Mouse (Mus musculus) embryo, embryonic 11 days (tissue): ENCODE measurements around the gene Sox5.
A peak's percentile ranks its signal among the peaks of the same experiment; 100 is the strongest.
"Not testable (repeated sequence)": the region's sequence is repeated elsewhere in the genome, so short reads cannot be mapped to it uniquely, and the experiment has no call there.

ENCODE experiments used
- DNase-seq: peaks from one replicate; pipeline ENCODE4 v3.0.0-alpha.2; 2015

Sox5 gene

DNA sequence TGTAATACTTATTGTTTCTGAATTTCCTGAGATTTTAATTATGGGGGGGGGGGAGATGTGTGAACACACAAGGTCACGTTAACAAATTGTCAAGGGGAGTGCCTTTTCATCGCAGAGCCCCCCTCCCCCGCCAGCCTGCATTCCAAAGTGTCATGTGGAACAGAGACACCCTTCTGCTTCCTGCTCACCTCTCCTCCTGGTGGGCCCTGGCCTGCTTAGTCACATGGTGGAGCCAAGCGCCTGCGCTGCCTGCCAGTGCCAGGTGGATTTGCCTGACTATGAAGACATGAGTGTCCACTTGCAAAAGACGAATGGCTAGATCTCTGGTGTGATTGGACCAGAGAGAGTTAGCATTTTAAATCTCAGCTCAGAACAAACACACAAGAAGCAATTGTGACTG lies 462.1 kb downstream of the Sox5 start:
- no peak for DNase-seq

DNA sequence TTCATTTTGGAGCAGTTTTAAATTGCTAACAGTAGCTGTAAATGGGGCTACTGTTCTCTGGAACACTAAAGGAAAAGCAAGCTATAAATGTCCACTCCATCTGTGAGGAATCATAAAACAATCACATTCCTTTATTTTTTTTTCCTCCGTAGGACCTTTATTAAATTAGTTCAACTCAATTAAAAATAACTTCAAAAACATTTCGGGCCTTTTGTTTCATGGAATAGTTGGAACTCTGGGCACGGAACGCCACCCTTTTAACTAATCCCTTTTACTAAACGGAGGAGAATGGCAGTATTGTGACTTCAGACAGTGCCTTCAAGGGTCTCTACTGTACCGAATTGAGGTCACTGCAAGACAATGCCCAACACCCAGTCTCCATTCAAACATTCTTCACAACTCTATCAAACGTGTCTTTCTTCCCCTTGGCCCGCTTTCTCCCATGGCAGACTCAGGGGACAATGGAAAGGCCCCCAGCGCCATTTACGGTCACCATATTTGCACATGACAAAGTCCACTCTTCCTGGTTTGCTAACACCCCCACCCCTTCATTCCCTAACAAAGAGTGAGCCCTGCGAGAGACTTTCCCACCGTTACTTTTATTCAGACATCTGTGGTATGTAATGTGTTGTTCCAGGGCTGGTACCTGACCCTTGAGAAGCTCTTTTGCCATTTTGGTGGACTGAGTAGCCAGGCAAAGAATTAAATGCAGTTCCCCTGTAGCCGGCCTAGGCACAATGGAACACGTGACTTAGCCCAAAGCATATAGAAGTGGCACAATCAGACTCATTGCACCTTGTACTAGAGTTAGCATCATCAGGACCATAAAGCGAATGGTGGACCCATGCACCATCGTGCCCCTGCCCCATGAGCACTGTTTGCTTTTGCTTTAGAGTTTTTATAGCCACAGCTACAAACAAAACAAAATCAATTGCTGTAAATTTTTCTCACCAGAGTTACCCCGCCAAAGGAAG lies 468.7 kb downstream of the Sox5 start:
- DNase-seq = peak; percentile 57

DNA sequence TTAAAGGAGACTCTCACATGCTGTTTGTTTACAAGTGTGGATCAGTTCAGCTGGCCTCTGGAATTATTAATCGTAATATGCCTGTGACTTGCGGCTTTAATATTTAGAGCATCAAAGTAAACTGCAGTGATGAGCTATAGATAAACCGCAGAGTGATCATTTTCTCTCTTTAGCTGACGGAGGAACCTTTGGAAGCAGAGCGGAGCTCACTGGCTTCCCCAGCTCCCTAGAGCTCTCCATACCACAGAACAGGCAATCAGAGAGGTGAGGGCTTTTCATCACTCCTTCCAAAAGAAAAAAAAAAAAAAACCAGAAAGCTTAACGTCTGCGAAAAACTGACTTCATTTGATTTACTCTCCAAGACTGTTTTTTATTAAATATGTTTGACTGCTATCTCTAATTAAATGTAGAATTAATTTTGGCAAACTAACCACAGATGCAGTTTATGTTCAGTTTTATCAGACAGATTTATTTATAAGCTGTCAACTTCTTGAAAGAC lies 469.4 kb downstream of the Sox5 start:
- DNase-seq = peak; percentile 16

DNA sequence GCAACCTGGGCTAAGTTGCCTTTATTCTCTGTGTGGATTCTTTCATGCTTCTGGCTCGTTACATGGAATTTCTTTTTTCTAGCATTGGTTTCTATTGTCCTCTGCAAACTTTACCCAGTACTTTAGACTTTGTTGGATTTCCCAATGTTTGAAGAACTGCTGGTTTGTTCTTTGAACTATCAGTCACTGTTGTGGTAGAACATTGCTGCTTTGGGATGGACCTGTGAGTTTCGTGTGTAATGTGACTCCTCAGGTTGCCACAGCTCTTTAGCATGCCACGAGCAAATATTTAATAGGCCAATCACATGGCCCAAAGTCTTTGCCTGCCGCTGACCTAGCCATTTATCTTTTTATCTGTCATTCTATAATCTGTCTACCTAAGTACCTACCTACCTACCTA lies 470.0 kb downstream of the Sox5 start:
- no peak for DNase-seq

DNA sequence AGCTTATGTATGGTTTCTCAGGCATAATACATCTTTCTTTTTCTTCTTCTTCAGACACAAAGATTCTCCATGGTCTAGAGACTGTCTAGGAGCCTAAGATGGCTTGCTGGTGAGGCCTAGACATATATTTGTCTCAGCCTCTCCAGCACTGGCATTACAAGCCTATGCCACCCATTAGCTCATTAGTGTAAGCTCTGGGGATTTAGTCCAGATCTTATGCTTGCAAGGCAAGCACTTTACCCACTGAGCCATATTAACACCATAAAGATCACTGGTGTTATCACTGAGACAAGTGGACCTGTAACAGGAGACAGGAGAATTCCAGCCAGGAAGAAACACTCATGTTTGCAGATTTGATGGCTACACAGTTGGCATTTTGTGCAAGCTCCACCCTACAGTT lies 472.6 kb downstream of the Sox5 start:
- no peak for DNase-seq

DNA sequence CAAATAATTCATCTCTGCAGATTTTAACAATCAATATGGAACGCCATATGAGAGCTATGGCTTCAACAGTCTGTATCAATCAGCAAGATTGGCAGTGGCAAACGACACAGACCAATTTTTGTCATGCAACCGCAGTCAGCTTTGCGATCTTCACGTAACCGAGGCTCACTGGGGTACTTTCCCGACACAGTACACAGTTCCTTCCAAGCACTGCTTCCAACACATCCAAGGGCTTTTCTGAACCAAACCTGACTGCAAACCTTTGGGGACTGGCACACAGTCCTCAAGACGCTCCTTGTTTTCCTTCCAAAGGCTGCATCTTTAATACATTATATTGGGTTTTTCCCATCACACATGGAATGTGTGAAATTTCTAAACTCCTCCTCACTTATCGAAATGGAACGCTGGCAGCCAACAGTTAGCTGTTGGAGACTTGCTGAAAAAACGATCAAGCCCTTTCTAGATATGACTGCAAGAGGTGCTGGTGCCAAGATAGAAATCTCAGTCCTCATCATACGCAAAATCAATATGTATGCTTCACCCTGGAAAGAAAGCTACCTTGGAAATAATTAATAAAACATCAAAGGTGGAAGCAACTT lies 474.1 kb downstream of the Sox5 start:
- no peak for DNase-seq

DNA sequence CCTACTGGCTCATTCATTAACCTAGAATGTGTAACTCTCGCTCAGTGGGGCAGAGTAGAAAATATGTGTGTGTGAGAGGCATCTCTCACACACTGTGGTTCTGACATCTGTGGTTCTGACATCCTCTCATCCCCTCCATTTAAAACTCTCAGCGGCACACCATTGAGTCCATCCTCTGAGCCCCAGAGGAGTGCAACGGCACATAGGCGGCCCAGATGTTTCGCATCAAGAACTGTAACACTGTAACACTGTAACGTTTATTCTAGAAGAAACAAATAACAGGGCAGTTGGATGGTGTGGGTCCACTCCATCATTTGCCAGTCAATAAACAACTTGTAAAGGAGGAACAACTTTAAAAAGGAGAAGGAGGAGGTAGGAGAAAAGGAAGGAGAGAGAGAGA lies 479.0 kb downstream of the Sox5 start:
- DNase-seq = no peak

DNA sequence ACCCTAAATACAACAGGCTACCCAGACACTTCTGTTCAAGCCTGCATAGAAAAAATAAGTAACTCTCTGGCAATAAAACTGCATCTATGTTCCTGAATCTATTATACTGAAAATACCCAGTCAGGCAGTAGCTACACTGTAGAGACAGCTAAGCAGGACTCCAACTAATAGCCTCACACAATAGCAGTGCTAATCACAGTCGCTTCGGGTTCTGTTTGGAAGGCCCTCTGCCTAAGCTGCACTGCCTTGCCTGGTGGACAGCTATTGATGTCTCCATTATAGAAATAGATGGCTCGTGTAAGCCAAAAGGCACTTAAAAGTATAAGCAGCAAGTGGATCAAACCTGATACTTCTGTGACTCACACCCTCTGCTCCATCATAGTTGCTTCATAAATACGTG lies 480.7 kb downstream of the Sox5 start:
- DNase-seq = no peak

DNA sequence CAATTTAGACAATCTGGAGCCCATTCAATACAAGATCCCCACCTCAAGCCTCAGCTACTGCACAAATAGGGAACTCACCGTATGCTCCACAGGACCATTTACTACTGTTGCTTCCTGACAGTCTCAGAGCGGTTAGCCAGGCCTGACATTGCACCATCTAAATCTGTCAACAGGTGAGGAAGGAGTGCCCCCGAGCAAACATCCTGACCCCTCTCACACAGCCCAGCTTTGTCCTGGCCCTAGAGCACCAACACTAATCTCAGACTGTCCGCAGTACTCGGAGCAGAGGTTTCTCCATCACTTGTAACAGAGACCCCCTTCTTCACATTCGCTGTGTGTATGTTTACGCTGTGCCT lies 482.3 kb downstream of the Sox5 start:
- peak; percentile 34 for DNase-seq

DNA sequence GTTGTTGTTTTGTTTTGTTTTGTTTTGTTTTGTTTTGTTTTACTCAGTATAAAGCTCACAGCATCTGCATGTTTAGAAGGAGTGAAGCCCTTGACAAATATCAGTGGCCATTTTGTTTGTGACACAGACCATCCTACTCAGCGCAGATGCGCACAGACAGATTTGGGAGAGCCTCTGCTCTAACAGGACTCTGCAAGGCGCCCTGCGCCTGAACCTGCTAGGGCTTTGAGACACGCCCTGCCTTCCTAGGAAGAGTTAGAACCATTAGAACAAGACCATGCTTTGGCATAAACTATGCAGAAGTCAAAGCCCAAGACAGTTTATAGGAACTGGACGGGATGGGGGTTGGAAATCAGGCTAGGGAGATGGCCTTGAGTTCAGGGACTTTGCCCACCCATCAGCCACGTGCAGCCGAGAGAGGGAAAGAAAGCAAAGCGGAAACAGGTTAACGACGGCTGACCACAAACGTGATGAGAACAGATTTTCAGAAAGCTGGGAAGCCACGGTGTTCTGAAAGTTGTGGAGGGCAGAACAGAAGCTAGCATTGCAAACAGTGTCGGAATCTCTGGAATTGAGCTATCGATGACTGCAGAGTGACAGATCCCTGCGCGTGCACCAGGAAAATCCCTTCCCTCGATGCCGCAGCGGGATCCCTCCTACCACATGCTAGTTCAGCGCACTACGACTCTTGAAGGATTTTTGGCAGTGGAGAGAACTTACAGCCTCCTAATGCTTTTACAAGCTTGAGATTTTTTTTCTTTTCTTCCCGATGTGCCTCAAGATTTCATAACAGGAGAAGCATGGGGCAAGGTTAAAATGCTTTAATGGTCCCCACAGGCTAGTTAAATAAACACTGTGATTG lies 482.9 kb downstream of the Sox5 start:
- peak; percentile 35 for DNase-seq

DNA sequence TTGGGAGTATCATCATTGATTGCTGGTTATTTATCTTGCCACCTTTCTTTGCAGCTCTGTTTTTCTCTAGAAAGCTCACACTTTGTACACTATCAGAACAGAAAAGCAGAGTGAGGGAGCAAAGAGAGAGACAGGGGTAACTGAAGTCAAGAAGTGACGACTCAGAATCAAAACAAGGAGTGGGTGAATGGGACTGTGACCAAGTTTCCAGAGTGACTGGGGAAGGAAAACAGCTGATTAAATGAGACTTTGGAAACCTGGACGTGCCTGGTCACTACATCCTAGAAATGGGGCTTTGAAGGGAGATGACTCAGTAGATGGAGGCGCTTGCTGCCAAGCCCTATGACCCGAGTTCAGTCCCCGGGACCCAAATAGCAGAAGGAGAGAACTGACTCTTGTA lies 483.9 kb downstream of the Sox5 start:
- DNase-seq = no peak

DNA sequence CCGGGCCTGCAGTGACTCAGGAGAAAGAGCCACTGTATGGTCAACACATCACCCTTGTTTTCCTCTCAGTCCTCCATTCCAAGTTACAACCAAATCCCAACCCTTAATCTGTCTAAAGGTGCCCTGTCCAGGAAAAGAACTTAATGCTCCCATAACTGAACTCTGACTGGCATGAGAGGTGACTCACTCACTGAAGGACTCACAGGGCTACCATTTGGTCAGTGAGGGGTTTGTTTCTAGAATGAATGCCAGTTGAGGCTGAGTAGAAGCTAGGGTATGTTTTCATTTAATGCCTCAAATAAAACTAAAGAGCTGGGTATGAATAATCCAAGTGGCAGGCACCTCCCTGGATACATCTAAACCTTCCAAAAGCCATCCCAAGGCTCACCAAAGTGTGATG lies 484.6 kb downstream of the Sox5 start:
- no peak for DNase-seq

DNA sequence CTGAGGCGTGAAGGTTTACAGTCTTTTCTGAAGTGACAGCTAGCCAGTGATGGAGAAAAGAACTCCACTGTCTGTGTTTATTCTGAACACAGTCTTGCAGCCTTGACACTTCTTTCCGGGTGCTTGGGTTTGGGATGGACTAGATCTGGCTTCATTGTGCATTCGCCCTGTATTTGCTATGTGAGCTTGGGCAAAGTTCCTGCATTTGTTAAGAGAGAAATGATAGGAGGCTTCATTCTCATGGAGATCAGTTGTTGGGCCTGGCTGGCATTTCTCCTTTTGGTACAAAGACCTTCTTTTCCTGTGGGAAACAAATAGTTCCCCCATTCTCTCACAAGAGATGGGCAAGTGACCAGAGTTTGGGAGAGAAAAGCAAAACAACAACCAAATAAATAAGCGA lies 490.3 kb downstream of the Sox5 start:
- DNase-seq = no peak

DNA sequence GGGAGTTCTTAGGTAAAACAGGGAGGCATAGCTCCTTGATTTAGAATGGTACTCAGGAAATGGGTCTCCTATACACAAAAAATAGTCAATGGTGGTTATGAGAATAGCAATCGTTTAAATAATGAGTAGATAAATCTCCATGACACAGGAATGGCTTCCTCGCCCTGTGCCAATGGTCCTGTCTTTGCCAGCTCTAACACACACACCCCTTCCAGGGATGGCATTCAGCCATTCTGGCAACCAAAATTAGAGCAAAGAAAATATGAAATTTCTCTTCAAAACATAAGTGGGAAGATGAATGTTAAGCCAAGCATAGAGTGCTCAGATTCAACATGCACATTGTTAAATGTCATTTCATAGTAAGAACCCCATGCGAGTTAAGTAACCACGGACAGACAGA lies 495.7 kb downstream of the Sox5 start:
- no peak for DNase-seq

DNA sequence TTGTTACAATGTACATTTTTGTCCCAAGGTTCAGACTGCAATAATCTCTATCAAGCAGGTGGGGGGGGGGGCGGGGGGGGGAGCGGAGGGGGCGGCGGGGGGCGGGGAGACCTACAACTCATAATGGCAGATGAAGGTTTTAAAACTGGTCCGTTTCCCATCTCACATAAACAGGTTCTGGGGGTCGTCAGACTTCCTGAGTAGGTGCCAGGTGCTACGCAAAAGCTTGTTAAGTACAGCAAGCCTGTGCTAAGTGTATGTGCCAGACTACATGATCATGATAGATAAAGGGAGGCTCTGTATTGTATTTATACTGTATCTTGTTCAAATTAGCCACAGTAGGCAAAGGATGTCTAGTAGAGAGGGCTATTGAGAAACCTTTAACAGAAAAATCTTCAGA lies 498.6 kb downstream of the Sox5 start:
- DNase-seq = no peak

DNA sequence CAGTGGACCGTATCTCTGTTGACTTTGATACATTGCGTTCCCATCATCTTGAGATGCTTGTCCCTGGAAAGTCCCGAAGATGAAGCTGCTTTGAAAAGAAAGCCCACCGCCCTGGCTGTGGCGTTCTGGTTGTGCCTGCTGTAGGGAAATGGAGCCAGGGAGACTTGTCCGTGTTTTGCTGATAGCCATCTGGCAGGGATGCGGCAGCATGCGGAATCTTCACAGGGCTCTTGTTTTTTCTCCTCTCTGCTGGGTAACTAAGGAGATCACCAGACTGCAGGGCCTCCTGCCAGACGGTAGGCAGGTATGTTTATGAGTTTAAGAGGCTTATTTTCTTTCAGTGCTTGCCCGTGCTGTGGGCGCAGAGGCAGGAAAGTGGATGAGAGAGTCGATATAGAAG lies 499.0 kb downstream of the Sox5 start:
- DNase-seq = no peak

DNA sequence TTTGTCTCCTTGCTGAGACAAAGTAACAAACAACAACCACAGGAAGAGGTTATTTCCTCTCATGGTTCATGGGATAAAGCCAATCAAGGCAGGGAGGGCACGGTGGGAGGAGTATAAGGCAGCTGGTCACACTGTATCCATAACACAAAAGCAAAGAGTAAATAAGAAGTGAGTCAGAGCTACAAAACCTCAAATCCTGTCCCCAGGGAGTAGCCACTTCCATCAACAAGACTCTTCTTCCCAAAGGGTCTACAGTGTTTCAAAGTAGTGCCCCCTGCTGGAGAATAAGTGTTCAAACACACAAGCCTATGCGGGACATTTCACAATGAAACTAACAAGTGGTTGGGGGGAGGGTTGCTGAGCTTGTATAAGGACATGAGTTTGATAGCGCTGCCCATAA lies 500.1 kb downstream of the Sox5 start:
- no peak for DNase-seq

DNA sequence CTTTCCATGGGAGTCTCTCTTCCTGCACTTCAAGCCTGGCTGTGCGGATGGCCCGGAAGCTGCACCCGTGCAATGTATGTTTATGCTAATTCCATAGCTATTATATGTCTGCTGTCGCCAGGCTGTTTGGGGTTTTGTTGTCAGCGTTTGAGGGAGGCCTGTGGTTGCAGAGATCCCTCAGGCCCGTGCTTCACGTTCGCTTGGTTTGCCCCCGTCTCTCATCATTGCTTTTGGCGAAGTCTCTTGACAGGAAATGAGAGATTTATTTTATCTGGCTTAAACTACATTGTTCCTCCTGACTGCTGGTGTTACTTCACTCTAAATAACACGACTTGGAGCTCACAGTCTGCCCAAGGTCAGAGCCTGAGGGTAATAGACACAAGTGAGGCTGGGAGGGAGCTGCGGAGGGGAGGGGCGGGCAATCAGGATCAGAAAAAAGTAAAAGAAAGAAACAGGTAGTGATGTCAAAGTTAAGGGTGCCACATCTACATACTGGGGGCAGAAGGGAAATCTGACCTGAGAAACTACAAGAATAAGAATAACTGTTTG lies 503.2 kb downstream of the Sox5 start:
- DNase-seq = no peak

DNA sequence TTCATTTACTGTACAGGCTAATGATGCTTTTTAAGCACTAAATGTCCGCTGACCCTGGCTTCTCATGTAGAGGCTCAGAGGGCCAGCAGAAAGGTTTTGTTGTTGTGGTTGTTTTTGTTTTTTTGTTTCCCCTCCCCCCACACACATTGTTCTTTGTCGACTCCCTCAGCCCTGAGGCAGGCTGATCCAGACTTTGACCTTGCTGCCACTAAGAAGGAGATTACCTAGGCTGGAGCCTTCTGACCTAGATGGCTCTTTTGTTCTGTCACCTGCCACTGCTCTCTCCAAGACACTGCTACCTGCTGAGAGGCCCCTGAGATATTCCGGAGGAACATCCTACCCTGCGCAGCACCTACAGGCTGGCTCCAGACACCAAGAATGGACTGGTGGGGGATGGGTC lies 508.4 kb downstream of the Sox5 start:
- not testable (repeated sequence) for DNase-seq

DNA sequence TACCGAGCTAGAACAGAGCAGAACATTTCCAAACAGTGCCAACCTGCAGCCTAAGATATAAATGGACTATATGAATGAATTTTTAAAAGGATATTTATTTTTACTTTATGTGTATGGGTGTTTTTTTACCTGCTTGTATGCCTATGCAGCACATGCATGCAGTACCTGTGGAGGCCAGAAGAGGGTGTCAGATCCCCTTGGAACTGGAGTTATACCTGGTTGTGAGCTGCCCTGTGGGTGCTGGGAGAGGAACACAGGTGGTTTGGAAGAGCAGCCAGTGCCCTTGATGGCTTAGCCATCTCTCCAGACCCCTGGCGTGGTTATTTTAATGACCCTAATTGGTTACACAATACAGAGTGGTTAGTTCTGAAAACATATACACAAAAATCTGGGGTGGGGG lies 510.5 kb downstream of the Sox5 start:
- DNase-seq = no peak

DNA sequence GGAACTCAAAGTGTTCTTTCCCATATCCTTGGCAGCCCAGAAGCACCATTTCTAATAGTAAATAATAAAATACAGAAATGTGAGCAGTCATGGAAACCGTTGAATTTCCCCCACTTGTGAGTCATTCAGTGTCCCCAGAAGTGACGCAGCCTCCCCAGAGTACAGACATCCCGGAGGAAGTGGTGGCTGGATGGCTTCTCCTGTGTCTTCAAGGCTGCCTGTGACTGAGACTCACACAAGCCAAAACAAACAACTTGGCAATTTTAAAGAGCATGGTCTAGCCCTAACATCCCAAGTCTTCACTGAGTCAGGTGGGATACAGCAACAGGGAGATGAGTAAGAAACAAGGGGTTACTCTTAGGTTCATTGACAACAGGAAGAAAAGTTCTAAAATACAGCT lies 511.5 kb downstream of the Sox5 start:
- no peak for DNase-seq

DNA sequence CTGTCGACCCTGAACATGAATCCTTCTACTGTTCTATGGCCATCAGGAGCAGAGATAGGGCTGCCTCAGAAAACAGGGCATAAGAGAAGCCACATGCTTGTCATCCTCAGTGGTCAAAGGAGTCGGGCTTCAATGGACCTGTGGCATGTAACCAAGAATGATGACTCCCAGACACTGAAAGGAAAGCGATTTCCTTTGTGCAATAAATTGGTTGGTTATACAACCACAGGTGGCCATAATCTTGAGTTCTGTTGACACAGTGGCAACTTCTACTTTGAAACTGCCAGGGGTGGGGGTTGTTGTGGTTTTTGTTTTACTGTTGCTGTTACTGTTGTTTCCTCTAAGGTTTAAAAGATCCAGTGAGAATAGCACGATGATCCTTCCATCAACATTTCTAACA lies 512.1 kb downstream of the Sox5 start:
- no peak for DNase-seq

DNA sequence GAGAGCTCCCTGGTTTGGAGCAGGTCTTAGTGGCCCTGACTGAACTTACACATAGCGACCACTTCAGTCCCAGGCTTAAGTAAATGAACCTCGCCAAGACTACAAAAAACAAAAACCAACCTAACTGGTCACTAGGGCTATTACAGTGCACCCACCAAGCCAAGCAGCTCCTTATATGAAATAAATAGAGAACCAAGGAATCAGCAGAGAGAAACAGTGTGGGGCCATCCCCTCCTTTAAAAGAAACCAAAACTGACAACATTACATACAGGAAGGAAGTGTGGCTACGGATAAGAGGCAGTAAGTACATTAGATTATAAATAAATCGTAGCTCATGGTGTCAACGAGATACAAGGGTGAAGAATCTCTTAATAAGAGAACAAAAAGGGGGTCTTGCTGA lies 516.0 kb downstream of the Sox5 start:
- DNase-seq = no peak
